In genomic region chr7:89370917-89371316, GRCm38 (mm10) we compare ENCODE assay signal across 7 mouse cellular contexts. TPM values are rescaled to one million over a fixed set of nuclear protein-coding genes. Genes with fewer than 3 reads are reported as not detected.
A peak's percentile ranks its signal among the peaks of the same experiment; 100 is the strongest.
DNase-seq lines count a peak whose midpoint lies in the region; ATAC-seq and TF ChIP-seq lines count a peak whose summit lies in the region.

No protein-coding gene starts in this region.

- no peak overlapping the region for H3K4me3 ChIP-seq in liver, adult 2 months (ENCODE audit: insufficient read depth, low read depth, low read length)
- no peak overlapping the region for H3K4me3 ChIP-seq in liver, embryonic 12.5 days
- no peak overlapping the region for H3K4me3 ChIP-seq in intestine, embryonic 16.5 days (ENCODE audit: low read length)
- H3K4me3 ChIP-seq in lung, embryonic 14.5 days (ENCODE audit: low read depth, low read length) = no peak overlapping the region

- WGBS in liver, adult 2 months = 37% methylated on average over 1 of the region's 1 CpGs
- 9% methylated on average over 1 of the region's 1 CpGs for WGBS in liver, embryonic 12.5 days (ENCODE audit: insufficient replicate concordance)
- WGBS in intestine, embryonic 16.5 days = 7% methylated on average over 1 of the region's 1 CpGs
- 9% methylated on average over 1 of the region's 1 CpGs for WGBS in lung, embryonic 14.5 days

- H3K9ac ChIP-seq in liver, adult 2 months (ENCODE audit: low read depth, low read length) = no peak overlapping the region
- H3K9ac ChIP-seq in liver, embryonic 12.5 days = no peak overlapping the region
- H3K9ac ChIP-seq in intestine, embryonic 16.5 days (ENCODE audit: low read depth, low read length) = no peak overlapping the region
- no peak overlapping the region for H3K9ac ChIP-seq in lung, embryonic 14.5 days

- no peak for TF ChIP-seq POLR2A in liver, adult 2 months (IDR thresholded peaks at IDR 0.05; ENCODE audit: extremely low read depth, insufficient read depth, low read length)

- peak; percentile 43; the same call in 1 of the 2 replicates for TF ChIP-seq CTCF in liver, adult 2 months (IDR thresholded peaks at IDR 0.05; ENCODE audit: low read depth, low read length)
- peak; percentile 65 for TF ChIP-seq CTCF in lung, embryonic 14.5 days (IDR thresholded peaks at IDR 0.05; ENCODE audit: low read depth)

- peak; percentile 46 for DNase-seq in liver, adult 2 months (ENCODE audit: extremely low read depth, low read depth, low spot score)
- peak; percentile 2 for DNase-seq in T-cell, adult 2 months (ENCODE audit: low spot score)
- peak; percentile 14 to 19 for DNase-seq in cerebellum, postnatal 36 days
- peak; percentile 80 for DNase-seq in lung, embryonic 14.5 days
- DNase-seq in testis, postnatal 10 days (ENCODE audit: low spot score) = peak; percentile 54

- no peaks in the 10 kb centered on the region for H3K27me3 ChIP-seq in liver, adult 2 months (ENCODE audit: control insufficient read depth, insufficient read depth, low read length)
- no peaks in the 10 kb centered on the region for H3K27me3 ChIP-seq in liver, embryonic 12.5 days (replicated peaks)
- H3K27me3 ChIP-seq in intestine, embryonic 16.5 days (replicated peaks; ENCODE audit: control insufficient read depth, insufficient read depth, low read length) = no peaks in the 10 kb centered on the region
- H3K27me3 ChIP-seq in lung, embryonic 14.5 days (ENCODE audit: insufficient read depth, low read length) = no peaks in the 10 kb centered on the region

- no peak overlapping the region for H3K27ac ChIP-seq in liver, adult 2 months (replicated peaks; ENCODE audit: insufficient read depth, low read depth, low read length)
- H3K27ac ChIP-seq in liver, embryonic 12.5 days = no peak overlapping the region
- no peak overlapping the region for H3K27ac ChIP-seq in intestine, embryonic 16.5 days (ENCODE audit: low read length)
- no peak overlapping the region for H3K27ac ChIP-seq in lung, embryonic 14.5 days (ENCODE audit: low read depth)

- no peak overlapping the region for H3K4me2 ChIP-seq in liver, embryonic 12.5 days
- no peak overlapping the region for H3K4me2 ChIP-seq in intestine, embryonic 16.5 days (ENCODE audit: low read depth, low read length)
- no peak overlapping the region for H3K4me2 ChIP-seq in lung, embryonic 14.5 days

- ATAC-seq in liver, embryonic 12.5 days = no peak
- ATAC-seq in intestine, embryonic 16.5 days = peak; percentile 92
- ATAC-seq in lung, embryonic 14.5 days (ENCODE audit: insufficient read depth) = peak; percentile 35; the same call in 1 of the 2 replicates

- H3K36me3 ChIP-seq in liver, adult 2 months (ENCODE audit: control insufficient read depth, insufficient read depth, low read length) = no peaks in the 10 kb centered on the region
- H3K36me3 ChIP-seq in liver, embryonic 12.5 days = no peaks in the 10 kb centered on the region
- no peaks in the 10 kb centered on the region for H3K36me3 ChIP-seq in intestine, embryonic 16.5 days (ENCODE audit: control insufficient read depth, insufficient read depth, low read length)
- H3K36me3 ChIP-seq in lung, embryonic 14.5 days (ENCODE audit: insufficient read depth) = no peaks in the 10 kb centered on the region

- H3K9me3 ChIP-seq in liver, embryonic 12.5 days (replicated peaks) = no peaks in the 10 kb centered on the region
- H3K9me3 ChIP-seq in intestine, embryonic 16.5 days (ENCODE audit: control insufficient read depth, low read length) = no peaks in the 10 kb centered on the region
- H3K9me3 ChIP-seq in lung, embryonic 14.5 days (ENCODE audit: low read depth, low read length) = no peaks in the 10 kb centered on the region

- H3K4me1 ChIP-seq in liver, adult 2 months (ENCODE audit: control insufficient read depth, insufficient read depth, low read length) = peaks cover 2% of the 10 kb centered on the region; the same call in 1 of the 2 replicates
- peaks cover 13% of the 10 kb centered on the region for H3K4me1 ChIP-seq in liver, embryonic 12.5 days
- no peaks in the 10 kb centered on the region; the same call in 1 of the 2 replicates for H3K4me1 ChIP-seq in intestine, embryonic 16.5 days (ENCODE audit: control insufficient read depth, insufficient read depth, low read length)
- H3K4me1 ChIP-seq in lung, embryonic 14.5 days (ENCODE audit: insufficient read depth) = peaks cover 12% of the 10 kb centered on the region; the same call in 1 of the 2 replicates

- no peaks in the 10 kb centered on the region for H3K79me2 ChIP-seq in liver, adult 2 months (ENCODE audit: control insufficient read depth, insufficient read depth, low read length)

RNA-seq across cellular contexts. Expression of gene Tmem135, which starts 33.1 kb away (rescaled TPM):
- total RNA-seq in liver, adult 2 months (2014; rRNA removed) = 60.4 and 60.5 TPM in 2 replicates
- polyA plus RNA-seq in liver, adult 2 months (2012; rRNA removed) = 101 and 108 TPM in 2 replicates
- polyA plus RNA-seq in liver, embryonic 12.5 days (2016; fragmentation: Nextera tagmentation; extraction: Ambion mirVana) = 16.0 and 16.7 TPM in 2 replicates
- polyA plus RNA-seq in intestine, embryonic 16.5 days (2015; fragmentation: Nextera tagmentation; extraction: Ambion mirVana) = 54.6 and 63.1 TPM in 2 replicates
- 22.6 and 22.9 TPM in 2 replicates for polyA plus RNA-seq in lung, embryonic 14.5 days (2014; fragmentation: Nextera tagmentation; extraction: Ambion mirVana)

RNA-seq across cellular contexts. Expression of gene Fzd4, which starts 33.2 kb away (rescaled TPM):
- total RNA-seq in liver, adult 2 months (2014; rRNA removed) = 11.5 and 12.1 TPM in 2 replicates
- 4.8 and 6.3 TPM in 2 replicates for polyA plus RNA-seq in liver, adult 2 months (2012; rRNA removed)
- 3.5 and 4.5 TPM in 2 replicates for polyA plus RNA-seq in liver, embryonic 12.5 days (2016; fragmentation: Nextera tagmentation; extraction: Ambion mirVana)
- 7.4 and 8.9 TPM in 2 replicates for polyA plus RNA-seq in intestine, embryonic 16.5 days (2015; fragmentation: Nextera tagmentation; extraction: Ambion mirVana)
- 17.1 and 17.3 TPM in 2 replicates for polyA plus RNA-seq in lung, embryonic 14.5 days (2014; fragmentation: Nextera tagmentation; extraction: Ambion mirVana)

Comparison
In these comparisons a context has a peak if more than half of its experiments do, and no peak if none do; other contexts are left out.
1. DNase-seq: peak in every context shown above with its lines; median percentile 80 in lung, embryonic 14.5 days; 54 in testis, postnatal 10 days; 46 in liver, adult 2 months; 16 in cerebellum, postnatal 36 days; 2 in T-cell, adult 2 months.